Mouse (Mus musculus): ENCODE measurements around the gene D10Wsu102e.

GRCm38 (mm10) chr10:83337159-83337951, 22.7 kb upstream of the D10Wsu102e start, which contains the start of gene Slc41a2:
- TF ChIP-seq CTCF (IDR thresholded peaks at IDR 0.05) (no peak), POLR2A (IDR thresholded peaks at IDR 0.05; ENCODE audit: insufficient read depth, low read depth, low read length) (0 out of 2 replicates have a peak, but pooled peaks have one; percentile 41)
